29 mouse cellular contexts compared by ENCODE assay signal in genomic region chr5:73697700-73698099, GRCm38 (mm10). TPM values are rescaled to one million over a fixed set of nuclear protein-coding genes. Genes with fewer than 3 reads are reported as not detected.
A peak's percentile ranks its signal among the peaks of the same experiment; 100 is the strongest.
DNase-seq lines count a peak whose midpoint lies in the region; ATAC-seq lines count a peak whose summit lies in the region.
"Had no signal": no experiment of that assay in that cellular context is flagged by ENCODE, and none has a peak within 500 bp of the region (broad histone marks: within the 10 kb centered on the region; RNA-seq: fewer than 3 reads in every experiment).

No protein-coding gene starts in this region.

- no peak overlapping the region for H3K9ac ChIP-seq in forebrain, embryonic 13.5 days
- H3K9ac ChIP-seq: embryonic facial prominence, embryonic 13.5 days; forebrain, embryonic 12.5 days; hindbrain, embryonic 13.5 days had no signal

- no peak overlapping the region for H3K27ac ChIP-seq in forebrain, embryonic 13.5 days
- H3K27ac ChIP-seq: embryonic facial prominence, embryonic 10.5 days; embryonic facial prominence, embryonic 13.5 days; forebrain, embryonic 12.5 days; hindbrain, embryonic 10.5 days; hindbrain, embryonic 13.5 days had no signal

- no peaks in the 10 kb centered on the region for H3K9me3 ChIP-seq in forebrain, embryonic 13.5 days (replicated peaks)
- H3K9me3 ChIP-seq: embryonic facial prominence, embryonic 10.5 days; embryonic facial prominence, embryonic 13.5 days; forebrain, embryonic 12.5 days; hindbrain, embryonic 10.5 days; hindbrain, embryonic 13.5 days had no signal

- H3K27me3 ChIP-seq in forebrain, embryonic 13.5 days = no peaks in the 10 kb centered on the region
- H3K27me3 ChIP-seq: embryonic facial prominence, embryonic 13.5 days; forebrain, embryonic 12.5 days; hindbrain, embryonic 13.5 days had no signal

- DNase-seq in heart, postnatal 10 days = peak; percentile 54 to 67
- DNase-seq in heart, postnatal 4 days = no peak
- peak; percentile 22 for DNase-seq in kidney, postnatal 14 days
- DNase-seq in kidney, adult 11 months = no peak
- DNase-seq in lung, postnatal 10 days = peak; percentile 55
- peak; percentile 26 for DNase-seq in lung, postnatal 14 days
- no peak for DNase-seq in layer of hippocampus, postnatal 36 days
- DNase-seq: adrenal gland, adult 2 months; adrenal gland, postnatal 14 days; cerebellum, adult 11 months; cerebellum, adult 2 months; cerebellum, postnatal 10 days; cerebellum, postnatal 36 days; embryo, embryonic 11 days; gastrocnemius, postnatal 10 days; gastrocnemius, postnatal 36 days had no signal

- no peaks in the 10 kb centered on the region for H3K36me3 ChIP-seq in forebrain, embryonic 13.5 days (ENCODE audit: poor library complexity, severe bottlenecking)
- H3K36me3 ChIP-seq: embryonic facial prominence, embryonic 10.5 days; embryonic facial prominence, embryonic 13.5 days; forebrain, embryonic 12.5 days; hindbrain, embryonic 10.5 days; hindbrain, embryonic 13.5 days had no signal

- H3K4me2 ChIP-seq in forebrain, embryonic 13.5 days = no peak overlapping the region
- H3K4me2 ChIP-seq: embryonic facial prominence, embryonic 13.5 days; forebrain, embryonic 12.5 days; hindbrain, embryonic 13.5 days had no signal

- H3K4me3 ChIP-seq in forebrain, embryonic 13.5 days = no peak overlapping the region
- H3K4me3 ChIP-seq: embryonic facial prominence, embryonic 10.5 days; embryonic facial prominence, embryonic 13.5 days; erythroblast, embryonic 14.5 days; forebrain, embryonic 12.5 days; hindbrain, embryonic 10.5 days; hindbrain, embryonic 13.5 days had no signal

- intact Hi-C loops in heart, postnatal 10 days (cut with DNase I) = no loop called here

- no peak for ATAC-seq in forebrain, embryonic 13.5 days
- ATAC-seq: CD4-positive, CD25-positive, alpha-beta regulatory T cell, adult 4 months; forebrain, embryonic 16.5 days; hindbrain, embryonic 16.5 days had no signal

- WGBS in forebrain, embryonic 13.5 days = 80% methylated on average over 4 of the region's 4 CpGs

- H3K4me1 ChIP-seq in forebrain, embryonic 13.5 days = no peaks in the 10 kb centered on the region
- H3K4me1 ChIP-seq: forebrain, embryonic 12.5 days; hindbrain, embryonic 10.5 days; hindbrain, embryonic 13.5 days had no signal

RNA-seq across cellular contexts. Expression of gene Spata18, which starts 46.5 kb away (rescaled TPM):
- 1 to 10 TPM; 1.8 TPM for total RNA-seq in heart, postnatal 10 days (2021)
- total RNA-seq in heart, postnatal 4 days (2021) = 1 to 10 TPM; 2.0 to 2.7 TPM
- 0.34 and 0.71 TPM in 2 replicates for polyA plus RNA-seq in forebrain, embryonic 13.5 days (2015; fragmentation: Nextera tagmentation; extraction: Ambion mirVana)
- total RNA-seq in layer of hippocampus, postnatal 36 days (2021) = 1 to 10 TPM in 1 of 2 experiments, under 1 TPM in 1; 0.45 to 1.2 TPM
- total RNA-seq: adrenal gland, adult 2 months; adrenal gland, postnatal 14 days; gastrocnemius, postnatal 36 days; granulocyte monocyte progenitor cell, adult 5-6 weeks; MEL had no signal
- polyA plus RNA-seq: adrenal gland, adult 2 months; C2C12; CD4-positive, CD25-positive, alpha-beta regulatory T cell, adult 4 months; erythroblast, embryonic 14.5 days had no signal

RNA-seq across cellular contexts. Expression of gene Sgcb, which starts 50.1 kb away (rescaled TPM):
- 10 to 100 TPM; 75.1 TPM for total RNA-seq in heart, postnatal 10 days (2021)
- 10 to 100 TPM; 58.7 to 61.2 TPM for total RNA-seq in heart, postnatal 4 days (2021)
- polyA plus RNA-seq in forebrain, embryonic 13.5 days (2015; fragmentation: Nextera tagmentation; extraction: Ambion mirVana) = 20.5 and 22.3 TPM in 2 replicates
- 10 to 100 TPM; 48.7 to 51.7 TPM for total RNA-seq in layer of hippocampus, postnatal 36 days (2021)
- polyA plus RNA-seq: erythroblast, embryonic 14.5 days had no signal

Comparison
In these comparisons a context has a peak if more than half of its experiments do, and no peak if none do; other contexts are left out.
1. DNase-seq: peak in heart, postnatal 10 days (2 of 2), kidney, postnatal 14 days (single experiment), lung, postnatal 10 days (single experiment) and lung, postnatal 14 days (single experiment); none in heart, postnatal 4 days (single experiment), kidney, adult 11 months (single experiment) and layer of hippocampus, postnatal 36 days (0 of 2).